Comparison of ENCODE assay signal across 8 mouse cellular contexts in the genomic region with DNA sequence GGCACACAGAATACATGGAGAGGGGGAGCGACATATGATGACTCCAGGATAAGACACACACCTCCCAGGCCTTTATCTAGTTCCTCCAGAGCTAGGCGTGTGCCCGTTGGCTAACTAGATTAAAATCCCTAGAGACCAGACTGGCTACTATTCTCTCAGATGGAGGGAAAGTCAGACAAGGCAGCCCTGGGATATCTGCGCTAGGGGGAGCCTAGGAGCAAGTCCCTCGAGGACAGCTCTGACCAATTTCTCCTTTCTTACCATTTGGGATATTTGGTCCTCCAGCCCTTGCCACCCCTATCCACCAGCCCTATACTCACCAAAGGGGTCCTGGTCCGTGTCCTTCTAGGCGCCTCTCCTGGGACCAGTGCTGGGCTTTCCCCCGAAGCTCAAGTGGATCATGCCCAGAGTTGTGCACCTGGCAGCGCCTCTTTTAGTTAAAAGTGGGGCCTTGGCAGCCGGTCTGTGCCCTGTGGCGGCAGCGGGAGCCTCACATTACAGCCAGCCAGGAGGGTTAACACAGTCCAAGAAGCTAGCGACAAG. TPM values are rescaled to one million over a fixed set of nuclear protein-coding genes. Genes with fewer than 3 reads are reported as not detected.
DNase-seq lines count a peak whose midpoint lies in the region; ATAC-seq and TF ChIP-seq lines count a peak whose summit lies in the region.

No protein-coding gene starts in this region.

- no peaks in the 10 kb centered on the region for H3K9me3 ChIP-seq in neural tube, embryonic 11.5 days (ENCODE audit: control insufficient read depth, low read length)
- H3K9me3 ChIP-seq in forebrain, embryonic 13.5 days (replicated peaks) = no peaks in the 10 kb centered on the region
- H3K9me3 ChIP-seq in hindbrain, embryonic 13.5 days = 0 out of 2 replicates have a peak, but pooled peaks cover 3% of the 10 kb centered on the region
- H3K9me3 ChIP-seq in midbrain, postnatal 0 days (ENCODE audit: low read length) = no peaks in the 10 kb centered on the region

- H3K79me2 ChIP-seq in liver, adult 2 months (ENCODE audit: control insufficient read depth, insufficient read depth, low read length) = no peaks in the 10 kb centered on the region

- H3K4me3 ChIP-seq in neural tube, embryonic 11.5 days (ENCODE audit: low read depth, low read length) = peak overlapping the region; percentile 31
- H3K4me3 ChIP-seq in brown adipose tissue, adult 24 weeks (ENCODE audit: insufficient read depth, low read depth, low read length) = peak overlapping the region; percentile 20; the same call in 1 of the 2 replicates
- peak overlapping the region; percentile 35 for H3K4me3 ChIP-seq in forebrain, embryonic 13.5 days
- peak overlapping the region; percentile 25 for H3K4me3 ChIP-seq in hindbrain, embryonic 13.5 days
- no peak overlapping the region; the same call in 1 of the 2 replicates for H3K4me3 ChIP-seq in liver, adult 2 months (ENCODE audit: insufficient read depth, low read depth, low read length)
- H3K4me3 ChIP-seq in midbrain, postnatal 0 days (ENCODE audit: low read depth, low read length) = no peak overlapping the region

- peak; percentile 74 for TF ChIP-seq CTCF in liver, adult 2 months (IDR thresholded peaks at IDR 0.05; ENCODE audit: low read depth, low read length)
- TF ChIP-seq CTCF in midbrain, postnatal 0 days (IDR thresholded peaks at IDR 0.05) = peak; percentile 57

- whole genome bisulfite sequencing in neural tube, embryonic 11.5 days = 4% methylated on average over 13 of the region's 13 CpGs
- WGBS in forebrain, embryonic 13.5 days = 3% methylated on average over 13 of the region's 13 CpGs
- WGBS in hindbrain, embryonic 13.5 days = 3% methylated on average over 13 of the region's 13 CpGs
- WGBS in liver, adult 2 months = 3% methylated on average over 13 of the region's 13 CpGs
- WGBS in midbrain, postnatal 0 days = 3% methylated on average over 13 of the region's 13 CpGs

- peak overlapping the region; percentile 74 for H3K4me2 ChIP-seq in neural tube, embryonic 11.5 days (ENCODE audit: low read depth)
- peak overlapping the region; percentile 63 for H3K4me2 ChIP-seq in forebrain, embryonic 13.5 days
- peak overlapping the region; percentile 53 for H3K4me2 ChIP-seq in hindbrain, embryonic 13.5 days
- H3K4me2 ChIP-seq in midbrain, postnatal 0 days (ENCODE audit: low read depth, low read length, poor library complexity, severe bottlenecking) = peak overlapping the region; percentile 41

- H3K4me1 ChIP-seq in neural tube, embryonic 11.5 days (ENCODE audit: control insufficient read depth, insufficient read depth, low read length) = peaks cover 15% of the 10 kb centered on the region; the same call in 1 of the 2 replicates
- H3K4me1 ChIP-seq in brown adipose tissue, adult 24 weeks (ENCODE audit: control insufficient read depth, insufficient read depth, insufficient read length, low read length) = no peaks in the 10 kb centered on the region
- H3K4me1 ChIP-seq in forebrain, embryonic 13.5 days = peaks cover 37% of the 10 kb centered on the region
- H3K4me1 ChIP-seq in hindbrain, embryonic 13.5 days (replicated peaks) = peaks cover 37% of the 10 kb centered on the region
- H3K4me1 ChIP-seq in liver, adult 2 months (ENCODE audit: control insufficient read depth, insufficient read depth, low read length) = peaks cover 10% of the 10 kb centered on the region
- peaks cover 5% of the 10 kb centered on the region; the same call in 1 of the 2 replicates for H3K4me1 ChIP-seq in midbrain, postnatal 0 days (ENCODE audit: insufficient read depth, low read length)

- peaks cover 46% of the 10 kb centered on the region for H3K27me3 ChIP-seq in neural tube, embryonic 11.5 days (ENCODE audit: control insufficient read depth, insufficient read depth, low read length)
- peaks cover 66% of the 10 kb centered on the region for H3K27me3 ChIP-seq in forebrain, embryonic 13.5 days
- peaks cover 66% of the 10 kb centered on the region for H3K27me3 ChIP-seq in hindbrain, embryonic 13.5 days
- H3K27me3 ChIP-seq in liver, adult 2 months (ENCODE audit: control insufficient read depth, insufficient read depth, low read length) = peaks cover 13% of the 10 kb centered on the region
- peaks cover 17% of the 10 kb centered on the region for H3K27me3 ChIP-seq in midbrain, postnatal 0 days (ENCODE audit: insufficient read depth, low read length)

- no peak overlapping the region; the same call in 1 of the 2 replicates for H3K9ac ChIP-seq in neural tube, embryonic 11.5 days (ENCODE audit: low read length)
- H3K9ac ChIP-seq in forebrain, embryonic 13.5 days = peak overlapping the region; percentile 54; the same call in 1 of the 2 replicates
- peak overlapping the region; percentile 56; the same call in 1 of the 2 replicates for H3K9ac ChIP-seq in hindbrain, embryonic 13.5 days
- no peak overlapping the region for H3K9ac ChIP-seq in liver, adult 2 months (ENCODE audit: low read depth, low read length)
- H3K9ac ChIP-seq in midbrain, postnatal 0 days (replicated peaks; ENCODE audit: low read length, poor library complexity, severe bottlenecking) = no peak overlapping the region

- TF ChIP-seq POLR2A in liver, adult 2 months (IDR thresholded peaks at IDR 0.05; ENCODE audit: extremely low read depth, insufficient read depth, low read length) = no peak

- no peaks in the 10 kb centered on the region for H3K36me3 ChIP-seq in neural tube, embryonic 11.5 days (ENCODE audit: control insufficient read depth, insufficient read depth, low read length)
- H3K36me3 ChIP-seq in forebrain, embryonic 13.5 days (ENCODE audit: poor library complexity, severe bottlenecking) = peaks cover 10% of the 10 kb centered on the region; the same call in 1 of the 2 replicates
- H3K36me3 ChIP-seq in hindbrain, embryonic 13.5 days = peaks cover 12% of the 10 kb centered on the region
- no peaks in the 10 kb centered on the region for H3K36me3 ChIP-seq in liver, adult 2 months (ENCODE audit: control insufficient read depth, insufficient read depth, low read length)
- H3K36me3 ChIP-seq in midbrain, postnatal 0 days (ENCODE audit: insufficient read depth, low read length) = peaks cover 12% of the 10 kb centered on the region; the same call in 1 of the 2 replicates

- H3K27ac ChIP-seq in neural tube, embryonic 11.5 days (ENCODE audit: low read depth, low read length) = no peak overlapping the region
- H3K27ac ChIP-seq in brown adipose tissue, adult 24 weeks (replicated peaks; ENCODE audit: low read depth, low read length) = no peak overlapping the region
- H3K27ac ChIP-seq in forebrain, embryonic 13.5 days = no peak overlapping the region
- no peak overlapping the region for H3K27ac ChIP-seq in hindbrain, embryonic 13.5 days
- H3K27ac ChIP-seq in liver, adult 2 months (replicated peaks; ENCODE audit: insufficient read depth, low read depth, low read length) = no peak overlapping the region
- no peak overlapping the region for H3K27ac ChIP-seq in midbrain, postnatal 0 days (ENCODE audit: low read depth, low read length)

- peak; percentile 53 for DNase-seq in neural tube, embryonic 11.5 days (ENCODE audit: low spot score)
- no peak for DNase-seq in neural tube, embryonic 10.5 days (ENCODE audit: extremely low spot score, low spot score)
- no peak for DNase-seq in liver, adult 2 months (ENCODE audit: extremely low read depth, low read depth, low spot score)
- DNase-seq in midbrain, postnatal 0 days (ENCODE audit: low spot score) = peak; percentile 49
- DNase-seq in natural killer cell, adult 2 months (ENCODE audit: low spot score in 2 of 2) = no peak

- peak; percentile 24; the same call in 1 of the 2 replicates for ATAC-seq in neural tube, embryonic 11.5 days (ENCODE audit: insufficient read depth, low FRiP score, low TSS enrichment)
- peak; percentile 19; the same call in 1 of the 2 replicates for ATAC-seq in forebrain, embryonic 13.5 days
- ATAC-seq in hindbrain, embryonic 13.5 days (ENCODE audit: low FRiP score) = no peak
- no peak; the same call in 1 of the 2 replicates for ATAC-seq in midbrain, postnatal 0 days (ENCODE audit: low FRiP score)

RNA-seq across cellular contexts. Expression of a gene that starts 0.8 kb away (rescaled TPM):
- 1.5 and 1.7 TPM in 2 replicates for polyA plus RNA-seq in neural tube, embryonic 11.5 days (2014; fragmentation: Nextera tagmentation; extraction: Ambion mirVana)
- polyA plus RNA-seq in brown adipose tissue, adult 24 weeks (2012; ENCODE audit: insufficient read depth, insufficient read length, missing spikeins) = not detected in 2 replicates
- polyA plus RNA-seq in forebrain, embryonic 13.5 days (2015; fragmentation: Nextera tagmentation; extraction: Ambion mirVana) = 0.21 and 0.31 TPM in 2 replicates
- 0.78 and 0.84 TPM in 2 replicates for polyA plus RNA-seq in hindbrain, embryonic 13.5 days (2015; fragmentation: Nextera tagmentation; extraction: Ambion mirVana)
- not detected in 2 replicates for total RNA-seq in liver, adult 2 months (2014; rRNA removed)
- 0.07 TPM in 1 of 2 replicates, not detected in the other for polyA plus RNA-seq in liver, adult 2 months (2012; rRNA removed)
- total RNA-seq in midbrain, postnatal 0 days (2014; rRNA removed) = 1.7 and 2.0 TPM in 2 replicates
- 0.48 and 0.77 TPM in 2 replicates for polyA plus RNA-seq in midbrain, postnatal 0 days (2015; fragmentation: Nextera tagmentation; extraction: Ambion mirVana)

RNA-seq across cellular contexts. Expression of a gene that starts 14.0 kb away (rescaled TPM):
- 56.3 and 67.0 TPM in 2 replicates for polyA plus RNA-seq in neural tube, embryonic 11.5 days (2014; fragmentation: Nextera tagmentation; extraction: Ambion mirVana)
- polyA plus RNA-seq in brown adipose tissue, adult 24 weeks (2012; ENCODE audit: insufficient read depth, insufficient read length, missing spikeins) = 28.3 and 48.3 TPM in 2 replicates
- 60.5 and 70.6 TPM in 2 replicates for polyA plus RNA-seq in forebrain, embryonic 13.5 days (2015; fragmentation: Nextera tagmentation; extraction: Ambion mirVana)
- polyA plus RNA-seq in hindbrain, embryonic 13.5 days (2015; fragmentation: Nextera tagmentation; extraction: Ambion mirVana) = 64.4 and 74.5 TPM in 2 replicates
- 3.5 and 5.2 TPM in 2 replicates for total RNA-seq in liver, adult 2 months (2014; rRNA removed)
- polyA plus RNA-seq in liver, adult 2 months (2012; rRNA removed) = 16.1 and 23.5 TPM in 2 replicates
- total RNA-seq in midbrain, postnatal 0 days (2014; rRNA removed) = 30.8 and 39.9 TPM in 2 replicates
- 46.0 and 52.4 TPM in 2 replicates for polyA plus RNA-seq in midbrain, postnatal 0 days (2015; fragmentation: Nextera tagmentation; extraction: Ambion mirVana)

RNA-seq across cellular contexts. Expression of a gene that starts 36.9 kb away (rescaled TPM):
- 23.8 and 25.0 TPM in 2 replicates for polyA plus RNA-seq in neural tube, embryonic 11.5 days (2014; fragmentation: Nextera tagmentation; extraction: Ambion mirVana)
- 1.7 and 4.4 TPM in 2 replicates for polyA plus RNA-seq in brown adipose tissue, adult 24 weeks (2012; ENCODE audit: insufficient read depth, insufficient read length, missing spikeins)
- polyA plus RNA-seq in forebrain, embryonic 13.5 days (2015; fragmentation: Nextera tagmentation; extraction: Ambion mirVana) = 27.3 and 28.5 TPM in 2 replicates
- polyA plus RNA-seq in hindbrain, embryonic 13.5 days (2015; fragmentation: Nextera tagmentation; extraction: Ambion mirVana) = 24.0 and 24.8 TPM in 2 replicates
- total RNA-seq in liver, adult 2 months (2014; rRNA removed) = 1.7 and 1.9 TPM in 2 replicates
- 6.9 and 10.2 TPM in 2 replicates for polyA plus RNA-seq in liver, adult 2 months (2012; rRNA removed)
- 13.8 and 23.3 TPM in 2 replicates for total RNA-seq in midbrain, postnatal 0 days (2014; rRNA removed)
- 13.3 and 15.9 TPM in 2 replicates for polyA plus RNA-seq in midbrain, postnatal 0 days (2015; fragmentation: Nextera tagmentation; extraction: Ambion mirVana)

RNA-seq across cellular contexts. Expression of a gene that starts 41.6 kb away (rescaled TPM):
- 235 and 249 TPM in 2 replicates for polyA plus RNA-seq in neural tube, embryonic 11.5 days (2014; fragmentation: Nextera tagmentation; extraction: Ambion mirVana)
- polyA plus RNA-seq in brown adipose tissue, adult 24 weeks (2012; ENCODE audit: insufficient read depth, insufficient read length, missing spikeins) = 145 and 164 TPM in 2 replicates
- 333 and 349 TPM in 2 replicates for polyA plus RNA-seq in forebrain, embryonic 13.5 days (2015; fragmentation: Nextera tagmentation; extraction: Ambion mirVana)
- polyA plus RNA-seq in hindbrain, embryonic 13.5 days (2015; fragmentation: Nextera tagmentation; extraction: Ambion mirVana) = 485 and 492 TPM in 2 replicates
- 124 and 163 TPM in 2 replicates for total RNA-seq in liver, adult 2 months (2014; rRNA removed)
- 238 and 244 TPM in 2 replicates for polyA plus RNA-seq in liver, adult 2 months (2012; rRNA removed)
- 607 and 625 TPM in 2 replicates for total RNA-seq in midbrain, postnatal 0 days (2014; rRNA removed)
- polyA plus RNA-seq in midbrain, postnatal 0 days (2015; fragmentation: Nextera tagmentation; extraction: Ambion mirVana) = 667 and 754 TPM in 2 replicates

RNA-seq across cellular contexts. Expression of a gene that starts 45.5 kb away (rescaled TPM):
- 30.9 and 32.1 TPM in 2 replicates for polyA plus RNA-seq in neural tube, embryonic 11.5 days (2014; fragmentation: Nextera tagmentation; extraction: Ambion mirVana)
- polyA plus RNA-seq in brown adipose tissue, adult 24 weeks (2012; ENCODE audit: insufficient read depth, insufficient read length, missing spikeins) = 1.3 and 1.5 TPM in 2 replicates
- polyA plus RNA-seq in forebrain, embryonic 13.5 days (2015; fragmentation: Nextera tagmentation; extraction: Ambion mirVana) = 28.7 and 32.0 TPM in 2 replicates
- polyA plus RNA-seq in hindbrain, embryonic 13.5 days (2015; fragmentation: Nextera tagmentation; extraction: Ambion mirVana) = 45.2 and 45.4 TPM in 2 replicates
- 0.18 and 0.34 TPM in 2 replicates for total RNA-seq in liver, adult 2 months (2014; rRNA removed)
- polyA plus RNA-seq in liver, adult 2 months (2012; rRNA removed) = 0.29 and 0.80 TPM in 2 replicates
- total RNA-seq in midbrain, postnatal 0 days (2014; rRNA removed) = 238 and 337 TPM in 2 replicates
- 86.8 and 92.9 TPM in 2 replicates for polyA plus RNA-seq in midbrain, postnatal 0 days (2015; fragmentation: Nextera tagmentation; extraction: Ambion mirVana)

Comparison
In these comparisons a context has a peak if more than half of its experiments do, and no peak if none do; other contexts are left out.
1. DNase-seq: peak in neural tube, embryonic 11.5 days (single experiment) and midbrain, postnatal 0 days (single experiment); none in neural tube, embryonic 10.5 days (single experiment), liver, adult 2 months (single experiment) and natural killer cell, adult 2 months (0 of 2).
2. ATAC-seq: peak in neural tube, embryonic 11.5 days (single experiment) and forebrain, embryonic 13.5 days (single experiment); none in hindbrain, embryonic 13.5 days (single experiment) and midbrain, postnatal 0 days (single experiment).
3. H3K4me3 ChIP-seq: peak in neural tube, embryonic 11.5 days (single experiment), brown adipose tissue, adult 24 weeks (single experiment), forebrain, embryonic 13.5 days (single experiment) and hindbrain, embryonic 13.5 days (single experiment); none in liver, adult 2 months (single experiment) and midbrain, postnatal 0 days (single experiment).
4. H3K9ac ChIP-seq: peak in forebrain, embryonic 13.5 days (single experiment) and hindbrain, embryonic 13.5 days (single experiment); none in neural tube, embryonic 11.5 days (single experiment), liver, adult 2 months (single experiment) and midbrain, postnatal 0 days (single experiment).
5. Peak in every context shown above with its lines, with median percentiles within 50 percentile points of each other: H3K4me2 ChIP-seq.